Mouse (Mus musculus): ENCODE measurements at regions not wholly inside any gene's neighbourhood (a gene's known extent, or its start where the extent isn't known, plus 50 kb on each side); places are given as distances from the start of the nearest gene placed in this dataset.

DNA sequence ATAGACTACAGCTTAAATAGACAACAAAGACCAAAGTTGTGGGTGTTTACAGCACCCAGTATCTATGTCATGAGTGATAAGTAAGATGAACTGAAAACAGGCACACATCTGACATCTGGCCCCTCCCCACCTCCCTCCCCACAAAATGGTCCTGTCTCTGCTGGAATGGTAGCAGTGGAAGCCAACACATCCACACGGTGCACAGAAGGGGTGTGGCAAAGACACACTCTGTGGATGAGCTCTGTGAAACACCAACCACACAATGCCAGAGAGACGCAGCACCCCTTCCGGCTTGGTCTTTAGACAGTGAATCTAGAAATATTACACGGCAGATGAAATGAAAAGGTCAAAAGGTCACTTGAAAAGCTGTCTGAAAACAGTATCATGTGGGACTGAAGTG is 85.6 kb downstream of the Fgf18 start:
- no peak for DNase-seq

DNA sequence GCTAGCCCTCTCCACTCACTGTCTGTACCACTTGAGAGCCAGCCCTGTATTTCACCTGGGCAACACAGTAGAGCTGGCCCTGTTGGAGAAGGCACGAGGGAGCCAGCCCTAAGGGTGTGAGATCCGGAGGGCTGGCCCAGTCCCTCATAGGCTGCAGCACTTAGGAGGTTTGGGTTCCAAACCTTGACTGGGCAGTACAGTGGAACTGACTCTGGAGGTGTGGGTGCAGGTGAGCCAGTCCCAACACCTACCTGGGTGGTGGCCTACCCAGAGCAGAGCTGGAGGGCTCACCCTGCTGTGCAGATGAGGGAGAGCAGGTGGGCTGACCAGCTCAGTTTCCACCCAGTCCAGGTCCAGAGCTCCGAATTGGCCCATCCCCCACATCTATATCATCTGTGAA is 86.8 kb downstream of the Fgf18 start:
- DNase-seq, result no peak

DNA sequence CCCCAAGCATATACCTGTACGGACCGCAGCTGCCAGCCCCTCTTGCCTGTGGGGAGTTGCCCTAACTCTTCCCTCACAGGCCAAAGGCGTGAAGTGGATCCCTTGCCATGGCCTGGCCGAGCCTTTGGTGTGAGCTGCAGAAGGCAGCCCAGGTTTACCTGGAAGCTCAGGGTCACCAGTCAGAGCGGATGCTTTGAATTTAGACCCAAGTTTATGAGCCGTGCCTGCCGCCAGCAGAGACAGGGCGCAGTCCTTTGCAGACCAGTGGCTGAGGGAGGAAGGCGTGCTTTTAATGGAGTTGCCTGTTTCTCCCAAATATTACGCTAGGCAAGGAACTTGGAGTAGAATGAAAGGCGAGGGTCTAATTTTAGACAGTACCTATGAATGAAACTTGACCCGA is 97.0 kb downstream of the Fgf18 start:
- no peak for DNase-seq

DNA sequence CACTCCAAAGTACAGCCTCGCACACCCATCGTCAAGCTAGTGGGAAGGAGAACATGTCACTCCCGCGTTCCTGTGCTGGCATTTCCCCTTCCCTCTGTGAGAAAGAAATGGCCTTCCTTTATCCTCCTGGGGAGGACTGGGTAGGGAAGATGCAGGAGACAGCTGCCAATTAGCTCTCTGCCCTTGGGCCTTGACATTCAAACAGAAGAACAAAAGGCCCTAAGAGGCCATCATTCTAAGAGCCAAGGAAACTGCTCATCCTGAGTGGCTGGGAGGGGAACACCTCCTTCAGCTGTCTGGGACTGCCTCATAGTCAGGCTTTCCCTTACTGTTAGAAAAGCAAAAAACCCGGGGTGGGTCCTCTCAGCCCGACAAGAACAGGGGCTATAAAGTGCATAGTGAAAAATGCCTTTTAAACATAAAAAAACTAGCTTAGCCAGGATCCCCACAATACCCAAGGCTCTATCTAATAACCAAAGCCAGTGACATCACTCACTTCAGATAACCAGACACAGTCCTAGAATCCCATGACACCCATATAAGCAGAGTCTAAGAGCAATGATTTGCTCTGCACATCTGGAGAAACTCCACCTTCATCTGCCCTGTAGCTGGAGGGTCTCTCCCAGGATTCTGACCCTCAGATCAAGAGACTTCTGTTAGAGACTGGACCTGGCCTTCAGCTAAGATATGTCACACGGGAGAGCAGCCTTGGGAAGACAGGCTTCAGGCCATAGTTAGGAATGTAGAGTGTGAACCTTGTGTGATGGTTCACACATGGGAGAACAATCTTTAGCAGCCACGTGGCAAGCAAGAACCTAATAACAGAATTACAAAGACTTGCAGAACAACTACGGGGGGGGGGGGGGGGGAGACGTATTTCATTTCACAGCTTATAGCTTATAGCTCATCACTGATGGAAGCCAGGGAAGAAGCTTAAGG is 107.1 kb downstream of the Fgf18 start:
- no peak for DNase-seq

DNA sequence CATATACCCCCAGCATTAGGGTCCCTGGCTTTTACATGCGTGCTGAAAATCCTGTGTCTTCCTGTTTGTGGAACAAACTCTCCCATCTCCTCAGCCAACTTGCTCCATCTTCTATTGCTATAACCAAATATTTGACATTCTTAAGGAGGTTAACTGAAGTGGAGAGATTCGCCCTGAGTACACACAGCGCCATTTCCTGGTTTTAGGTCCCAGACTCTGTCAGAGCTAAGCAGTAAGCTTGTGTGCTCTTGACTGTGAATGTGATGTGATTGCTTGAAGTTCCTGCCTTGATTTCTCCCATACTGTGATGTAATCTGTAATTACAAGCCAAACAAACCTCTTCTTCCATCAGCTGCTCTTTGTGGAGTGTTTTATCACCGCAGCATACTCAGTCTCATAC is 110.8 kb downstream of the Fgf18 start:
- DNase-seq, result no peak

DNA sequence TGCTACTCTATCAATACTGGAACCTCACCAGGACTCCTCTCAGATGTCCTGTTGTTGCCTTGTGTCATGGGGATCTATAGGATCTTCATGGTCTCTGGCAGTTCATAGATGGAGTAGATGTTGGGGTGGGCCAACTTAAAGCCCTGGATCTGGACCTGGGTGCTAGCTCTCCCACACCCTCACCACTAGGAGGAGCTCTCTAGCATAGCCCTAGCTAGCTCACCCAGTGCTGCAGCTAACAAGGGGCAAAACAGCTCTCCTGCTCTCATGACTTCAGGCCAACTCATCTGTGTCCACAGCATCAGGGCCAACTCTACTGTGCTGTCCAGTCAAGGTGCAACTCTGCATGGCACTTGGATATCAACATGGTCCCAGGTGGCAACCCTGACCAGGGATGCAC is 118.3 kb downstream of the Fgf18 start:
- no peak for DNase-seq

DNA sequence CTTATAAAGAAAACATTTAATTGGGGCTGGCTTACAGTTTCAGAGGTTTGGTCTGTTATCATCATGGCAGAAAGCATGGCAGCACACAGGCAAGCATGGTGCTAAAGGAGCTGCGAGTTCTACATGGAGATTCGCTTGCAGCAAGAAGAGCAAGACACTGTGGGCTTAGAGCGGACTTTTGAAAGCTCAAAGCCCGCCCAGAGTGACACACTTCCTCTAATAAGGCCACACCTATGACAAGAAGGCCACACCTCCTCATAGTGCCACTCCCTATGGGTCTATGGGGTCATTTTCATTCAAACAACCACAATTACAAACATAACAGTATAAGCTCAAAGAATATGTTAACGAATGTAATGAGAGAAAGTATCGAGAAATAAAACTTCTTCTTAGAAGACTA is 120.1 kb downstream of the Fgf18 start:
- DNase-seq, result no peak

DNA sequence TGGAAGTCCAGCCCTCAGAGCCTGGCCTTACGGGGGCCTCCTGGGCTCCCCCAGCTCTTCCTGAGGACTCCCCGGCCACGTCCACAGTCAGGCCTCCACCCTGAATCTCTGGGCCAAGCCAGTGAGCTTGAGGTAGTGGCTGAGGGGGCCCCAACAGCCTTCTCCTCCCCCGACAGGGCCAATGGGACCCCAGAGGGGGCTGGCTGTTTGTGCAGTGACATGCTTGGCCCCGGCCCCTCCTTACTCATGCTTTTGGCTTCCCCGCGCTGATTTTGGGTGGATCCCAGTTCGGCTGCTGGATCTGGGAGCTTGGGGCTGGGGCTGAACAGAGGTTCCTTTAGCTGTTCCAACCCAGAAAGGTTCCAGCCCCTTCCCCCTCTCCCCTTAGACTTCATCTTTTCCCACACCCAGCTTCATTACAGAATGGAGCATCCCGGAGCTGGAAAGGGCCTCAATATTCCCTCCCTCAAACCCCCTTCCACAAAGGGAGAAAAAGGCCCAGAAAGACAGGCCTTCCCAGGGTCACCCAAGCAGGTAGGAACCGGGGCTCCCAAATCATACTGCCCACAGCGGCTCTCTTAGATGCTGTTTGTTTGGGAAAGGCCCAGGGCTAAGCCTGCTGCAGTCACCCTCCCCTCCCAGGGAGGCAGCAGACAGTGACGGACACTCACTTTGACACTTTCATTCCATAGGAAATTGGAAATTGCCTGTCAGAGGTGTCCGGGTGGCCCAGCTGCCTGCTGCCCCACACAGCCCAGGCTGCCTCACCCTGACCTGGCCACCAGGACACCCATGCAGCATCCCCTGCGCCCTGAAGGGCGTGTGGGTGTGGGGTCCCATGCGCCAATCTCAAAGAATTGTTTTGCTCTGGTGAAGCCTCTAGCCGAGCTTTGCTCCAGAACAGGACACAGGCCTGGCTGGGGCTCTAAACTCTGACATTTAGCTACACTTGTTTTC is 133.7 kb downstream of the Fgf18 start:
- DNase-seq, result no peak

DNA sequence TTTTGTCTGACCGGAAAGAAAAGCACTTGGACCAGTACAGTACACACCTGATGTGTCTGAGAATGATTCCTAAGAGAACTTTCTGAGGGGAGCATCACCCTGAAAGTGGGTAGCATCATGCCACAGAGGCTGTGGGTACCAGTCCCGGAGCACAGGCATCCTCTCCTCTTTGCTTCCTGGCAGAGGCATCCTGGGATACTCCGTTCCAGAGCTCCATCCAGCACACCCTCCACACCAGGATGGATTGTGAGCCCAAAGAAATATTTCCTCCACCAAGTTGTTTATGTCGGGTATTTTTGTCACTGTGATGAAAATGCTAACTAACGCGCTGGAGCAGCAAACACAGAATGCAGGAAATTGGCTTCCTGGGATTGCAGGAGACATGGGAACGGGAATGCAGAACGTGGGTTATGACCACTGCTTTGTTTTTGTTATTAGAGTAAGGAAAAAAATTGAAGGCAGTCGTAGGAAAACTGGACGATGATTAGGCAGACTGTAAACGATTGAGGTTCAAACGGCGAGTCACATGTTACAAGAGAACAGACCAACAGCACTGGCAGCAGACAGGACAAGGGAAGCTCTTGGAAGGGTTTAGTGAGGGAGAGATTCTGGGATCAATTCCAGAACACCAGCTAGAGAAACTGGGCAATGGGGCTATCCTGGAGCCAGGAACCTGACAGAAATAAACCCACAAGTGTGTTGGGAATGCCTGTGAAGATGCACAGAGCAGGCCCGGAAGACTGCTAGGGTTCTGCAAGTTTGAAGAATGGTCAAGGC is 134.6 kb downstream of the Fgf18 start:
- no peak for DNase-seq

DNA sequence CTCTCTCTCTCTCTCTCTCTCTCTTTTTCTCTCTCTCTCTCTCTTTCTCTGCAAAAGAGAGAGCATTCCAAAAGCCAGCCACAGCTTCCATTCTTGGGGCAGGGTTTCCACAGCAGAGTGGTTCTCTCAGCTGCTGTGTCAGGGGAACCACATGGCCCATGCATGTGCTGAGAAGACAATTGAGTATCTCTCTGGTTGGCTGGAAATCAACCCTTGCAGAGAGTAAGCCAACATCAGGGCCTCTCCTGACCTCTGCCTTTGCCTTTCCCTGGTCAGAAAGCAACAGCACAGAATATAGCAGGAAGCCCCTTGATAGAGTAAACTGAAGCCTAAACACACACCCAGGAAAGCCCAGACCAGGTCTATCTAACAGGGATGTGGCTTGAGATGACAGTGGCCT is 138.6 kb downstream of the Fgf18 start:
- no peak for DNase-seq

DNA sequence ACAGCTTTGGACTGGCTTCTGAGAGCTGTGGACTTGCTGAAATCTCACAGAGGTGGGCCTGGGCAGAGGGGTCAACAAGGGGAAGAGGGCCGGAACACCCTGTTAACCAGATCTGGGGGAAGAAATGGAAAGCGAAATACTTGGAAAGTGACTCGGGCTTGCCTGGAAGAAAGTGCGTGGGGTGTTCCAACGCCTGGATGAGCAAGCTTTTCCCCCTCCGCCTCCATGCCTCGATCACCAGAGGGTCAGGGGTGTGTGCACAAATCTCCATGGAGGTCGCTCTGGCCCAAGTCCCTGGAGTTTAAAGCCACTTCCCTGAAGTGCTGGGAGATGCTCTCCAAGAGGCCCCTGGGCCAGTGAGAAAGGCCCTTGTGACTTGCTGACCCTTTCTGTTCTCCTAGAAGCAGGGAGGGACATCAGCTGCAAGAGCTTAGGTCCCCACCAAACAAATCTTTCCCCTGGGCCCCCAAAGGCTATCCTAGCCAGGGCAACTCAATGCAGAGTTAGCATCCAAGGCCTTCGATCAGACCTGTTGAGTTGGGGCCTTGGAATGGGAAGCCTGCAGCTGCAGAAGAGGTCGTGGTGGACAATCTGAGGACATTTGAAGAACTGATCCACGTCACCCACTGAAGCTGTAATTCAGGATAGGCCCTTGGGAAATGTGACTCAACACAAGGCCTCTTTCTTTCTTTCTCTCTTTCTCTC is 139.2 kb downstream of the Fgf18 start:
- DNase-seq, result no peak

DNA sequence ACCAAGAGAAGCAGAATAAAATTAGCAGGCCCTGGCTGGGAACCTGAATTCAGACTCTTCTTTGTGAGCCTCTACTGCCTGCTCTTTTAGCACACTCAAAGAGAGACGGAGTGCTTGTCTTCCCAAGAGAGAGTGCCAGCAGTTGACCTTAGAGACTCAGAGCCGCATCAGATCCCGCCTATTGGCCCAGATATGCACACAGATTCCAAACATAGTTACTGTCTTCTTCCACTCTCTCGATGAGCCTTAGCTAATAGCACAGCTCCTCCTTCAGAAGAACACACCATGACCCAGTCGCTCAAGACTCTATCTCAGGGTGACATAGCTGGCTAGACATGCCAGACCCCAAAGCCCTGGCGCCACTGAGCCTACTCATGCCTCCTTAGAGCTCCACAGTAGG is 139.8 kb downstream of the Fgf18 start:
- DNase-seq, result no peak

DNA sequence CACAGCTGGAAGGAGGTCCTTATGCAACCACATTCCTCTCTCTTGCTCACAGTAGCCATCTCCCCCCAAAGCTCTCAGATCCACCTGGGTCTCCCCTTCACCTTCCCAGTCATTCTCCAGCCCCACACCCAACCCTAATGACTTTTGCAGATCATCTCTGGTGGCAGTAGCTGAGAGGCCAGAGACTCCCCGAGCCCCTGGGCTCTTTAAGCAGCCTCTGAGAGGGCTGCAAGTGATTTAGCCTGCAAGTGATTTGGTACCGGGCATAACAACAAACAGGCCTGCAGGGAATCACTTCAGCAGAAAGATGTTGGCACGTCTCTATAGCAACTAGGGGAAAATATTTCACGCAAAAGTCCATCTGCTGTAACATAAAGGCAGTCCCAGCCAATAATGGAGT is 142.0 kb downstream of the Fgf18 start:
- DNase-seq, result no peak

DNA sequence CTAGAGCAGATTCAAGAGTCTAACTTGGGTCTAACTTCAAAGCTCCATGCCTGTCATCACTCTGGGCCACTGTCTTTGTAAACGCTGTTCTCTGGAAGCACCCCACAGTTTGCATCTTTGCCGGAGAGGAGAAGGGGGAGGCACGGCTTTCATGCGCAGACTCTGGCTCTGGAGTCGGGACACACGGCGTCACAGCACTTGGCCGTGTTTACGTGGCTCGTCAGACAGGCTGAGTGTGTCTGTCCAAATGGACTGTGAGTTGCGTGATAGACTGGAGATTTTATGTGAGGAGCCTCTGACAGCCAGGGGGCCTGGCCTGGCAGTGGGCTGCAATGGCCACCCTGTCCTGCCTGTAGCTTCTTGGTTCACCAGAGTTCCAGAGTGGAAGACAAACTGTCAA is 142.6 kb downstream of the Fgf18 start:
- no peak for DNase-seq

DNA sequence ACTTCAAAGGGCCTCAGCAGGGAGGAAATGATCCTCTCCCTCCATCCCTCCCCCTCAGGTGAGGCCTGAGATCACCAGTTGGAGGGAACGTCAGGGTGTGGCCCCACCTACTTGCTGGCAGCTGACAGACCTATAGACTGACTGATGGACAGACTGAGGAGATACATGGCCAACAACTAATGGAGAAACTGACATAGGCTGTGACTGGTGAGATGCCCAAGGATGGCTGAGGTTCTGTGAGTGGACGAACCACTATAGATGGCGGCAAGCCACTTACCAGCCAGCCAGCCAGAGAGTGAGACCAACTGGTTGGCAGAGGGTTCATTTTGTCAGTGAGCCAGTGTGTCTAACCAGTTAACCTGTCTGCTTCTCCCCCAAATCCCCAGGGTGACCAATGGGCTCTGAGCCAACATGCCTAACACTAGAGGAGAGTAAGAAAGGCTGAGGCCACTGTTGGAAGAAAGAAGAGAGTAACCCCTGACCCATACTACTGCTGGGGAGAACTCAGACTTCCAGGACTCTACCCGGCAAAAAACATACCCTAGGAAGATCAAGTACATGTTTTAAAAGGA is 147.4 kb downstream of the Fgf18 start:
- DNase-seq, result no peak

DNA sequence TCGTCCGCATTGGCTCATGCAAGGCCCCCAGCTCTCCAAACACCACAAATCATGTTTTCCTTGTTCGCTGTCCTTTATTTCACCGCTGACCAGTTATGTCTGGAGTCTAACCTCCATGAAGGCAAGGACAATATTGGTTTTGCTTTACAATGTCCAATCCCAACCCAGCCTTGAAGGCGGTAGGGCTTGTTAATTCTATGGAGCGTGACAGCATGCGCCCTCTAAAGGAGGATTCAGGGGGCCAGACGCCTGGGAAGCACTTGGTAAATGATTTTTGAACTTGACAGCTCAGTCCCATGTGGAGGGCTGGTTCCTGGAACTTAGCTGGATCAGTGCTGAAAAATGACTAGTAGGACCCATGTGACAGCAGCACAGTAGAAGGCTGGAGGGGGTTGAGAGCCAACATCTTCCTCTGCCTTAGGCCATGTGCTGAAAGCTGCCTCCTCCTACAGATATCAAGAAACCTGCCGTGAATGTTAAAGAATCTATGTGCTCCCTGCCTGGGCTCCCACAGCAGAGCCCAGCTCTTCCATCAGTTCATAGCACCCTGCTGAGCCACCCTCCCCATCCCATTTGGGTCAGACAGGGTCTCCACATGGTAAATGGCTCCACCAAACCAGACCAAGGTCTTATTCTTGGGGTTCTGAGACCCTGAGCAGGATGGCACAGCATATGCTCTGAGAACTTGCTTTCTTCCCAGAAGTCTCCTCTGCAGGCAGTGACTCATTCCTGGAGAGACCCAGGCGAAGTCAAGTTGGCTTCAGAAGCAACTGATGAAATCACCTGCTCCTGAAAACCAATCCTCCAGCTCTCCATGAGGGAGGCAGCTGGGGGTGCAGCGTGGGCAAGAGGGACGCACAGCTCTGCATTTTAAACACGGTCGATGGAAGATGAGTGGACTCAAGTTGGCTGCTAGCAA is 148.3 kb downstream of the Fgf18 start:
- DNase-seq, result peak; percentile 11

DNA sequence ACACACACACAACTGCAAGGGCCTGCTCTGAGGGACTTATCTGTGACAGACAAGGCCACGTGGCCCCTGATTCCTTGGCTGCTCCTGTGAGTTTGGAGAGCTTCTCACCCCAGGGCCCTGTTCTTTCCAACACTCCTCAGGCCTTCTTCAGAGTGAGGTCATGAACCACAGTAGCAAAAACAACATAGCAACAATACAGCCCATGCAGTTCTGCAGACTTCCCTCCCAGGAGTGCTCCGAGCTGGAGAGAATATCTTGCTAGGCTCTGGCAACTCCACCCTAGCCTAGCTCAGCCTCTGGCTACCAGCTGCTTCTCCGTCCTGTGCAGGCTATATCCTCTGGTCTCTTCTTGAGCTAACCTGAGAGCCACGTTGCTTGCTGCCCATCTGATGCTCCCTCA is 152.8 kb downstream of the Fgf18 start:
- DNase-seq, result no peak

DNA sequence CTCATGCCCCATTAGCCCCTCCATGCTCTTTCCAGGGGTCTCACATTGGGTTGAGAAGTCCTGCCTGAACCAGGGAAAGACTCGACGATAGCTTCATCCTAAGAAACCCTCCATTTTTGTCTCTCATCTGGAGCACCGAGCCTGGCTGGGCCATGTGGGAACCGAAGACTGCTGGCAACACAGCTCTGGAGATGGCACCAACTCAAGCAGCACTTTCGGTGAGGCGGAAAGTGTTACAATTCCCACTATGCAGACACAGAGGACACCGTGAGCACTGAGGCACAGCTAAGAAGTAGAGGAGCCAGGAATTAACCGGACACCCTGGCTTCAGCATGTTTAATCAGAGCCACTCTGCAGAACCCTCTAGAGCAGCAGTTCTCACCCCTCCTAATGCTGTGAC is 153.8 kb downstream of the Fgf18 start:
- DNase-seq, result peak; percentile 23

DNA sequence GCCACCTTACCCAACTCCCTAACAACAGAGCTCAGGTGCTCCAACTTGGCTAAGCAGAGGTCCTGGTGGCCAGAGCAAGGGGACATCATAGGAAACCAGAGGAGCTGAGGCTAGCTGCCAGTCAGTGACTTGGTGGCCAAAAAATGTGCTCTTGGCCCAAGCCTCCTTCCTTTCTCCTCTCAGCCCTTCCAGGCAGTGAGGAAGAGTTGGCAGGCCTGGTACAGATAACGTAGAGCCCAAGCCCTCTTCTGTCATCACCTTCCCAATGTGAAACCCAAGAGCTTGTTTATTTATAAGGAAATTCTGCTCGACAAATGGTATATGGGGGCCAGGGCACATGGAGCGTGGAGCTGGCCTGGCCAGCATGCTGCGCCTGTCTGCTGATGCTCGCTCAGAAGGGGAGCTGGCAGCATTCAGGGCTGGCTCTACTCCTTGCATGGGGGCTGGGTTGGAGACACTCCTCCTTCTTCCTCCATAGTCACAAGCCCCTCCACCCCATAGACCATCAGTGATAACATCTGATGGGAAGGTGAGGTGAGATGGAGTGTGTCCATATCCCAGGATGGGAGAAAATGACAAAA is 156.1 kb downstream of the Fgf18 start:
- DNase-seq, result no peak

DNA sequence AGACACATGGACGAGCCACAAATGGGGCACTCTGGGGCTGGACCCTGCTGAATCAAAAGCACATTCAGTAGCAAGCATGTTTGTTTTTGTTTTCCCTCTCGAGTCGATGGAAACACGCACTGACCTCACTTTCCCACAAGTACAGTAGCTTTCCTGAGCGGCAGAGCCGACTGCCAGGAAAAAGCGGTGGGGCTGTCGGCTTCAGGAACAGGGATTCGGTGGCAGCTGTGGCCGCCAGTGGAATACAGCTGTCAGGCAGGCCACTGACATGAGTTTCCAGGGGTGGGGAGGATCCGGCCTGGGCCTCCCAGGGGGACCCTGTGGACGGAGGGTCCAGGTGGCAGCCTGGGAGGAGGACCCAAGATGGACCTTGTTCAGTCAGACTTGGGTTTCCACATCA is 157.0 kb downstream of the Fgf18 start:
- no peak for DNase-seq

DNA sequence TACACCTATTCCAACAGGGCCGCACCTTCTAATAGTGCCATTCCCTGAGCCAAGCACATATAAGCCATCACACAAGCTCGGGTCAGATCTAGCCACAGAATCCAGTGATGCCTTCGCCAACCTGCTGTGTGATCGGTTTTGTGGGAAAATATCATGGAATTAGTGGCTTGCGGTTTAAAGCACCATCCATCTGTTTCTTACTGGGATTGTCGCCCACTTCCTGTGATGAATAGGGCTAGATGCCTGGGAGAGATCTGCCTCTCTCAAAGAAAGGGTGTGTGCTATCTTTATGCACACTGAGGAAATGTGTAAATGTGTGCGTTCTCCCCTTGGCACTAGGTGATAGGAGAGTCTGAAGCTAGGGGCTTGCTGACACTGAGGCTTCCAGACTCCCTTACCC is 154.5 kb upstream of the Smim23 start:
- no peak for DNase-seq

All from right cerebral cortex, postnatal 14 days (tissue).